Mouse (Mus musculus): ENCODE results near the gene Ptbp3.

The Ptbp3 gene

GRCm38 (mm10) chr4:59555177-59555576, 6.0 kb upstream of the Ptbp3 start:
- no peak for DNase-seq (ENCODE audit: low spot score in 2 of 2)

GRCm38 (mm10) chr4:59553576-59553975, 4.4 kb upstream of the Ptbp3 start:
- DNase-seq (ENCODE audit: low spot score in 2 of 2): no peak

- no peak for DNase-seq (ENCODE audit: low spot score in 2 of 2)
Observed at GRCm38 (mm10) chr4:59552835-59553234, 3.7 kb upstream of the Ptbp3 start.

- no peak for DNase-seq (ENCODE audit: low spot score in 2 of 2)
Observed at GRCm38 (mm10) chr4:59551901-59552300, 2.7 kb upstream of the Ptbp3 start.

- DNase-seq (ENCODE audit: low spot score in 2 of 2): no peak
Observed at GRCm38 (mm10) chr4:59549977-59550560, 905 bp upstream of the Ptbp3 start.

- peak; percentile 57 to 61 for DNase-seq (ENCODE audit: low spot score in 2 of 2)
Observed at GRCm38 (mm10) chr4:59548560-59549174, 497 bp downstream of the Ptbp3 start.

GRCm38 (mm10) chr4:59548011-59548559, 1.1 kb downstream of the Ptbp3 start:
- no peak for DNase-seq (ENCODE audit: low spot score in 2 of 2)

GRCm38 (mm10) chr4:59547136-59547889, 1.9 kb downstream of the Ptbp3 start:
- DNase-seq (ENCODE audit: low spot score in 2 of 2): peak in 1 of 2 experiments; percentile 7

- DNase-seq (ENCODE audit: low spot score in 2 of 2): no peak
Observed at GRCm38 (mm10) chr4:59546285-59547071, 2.7 kb downstream of the Ptbp3 start.

GRCm38 (mm10) chr4:59544654-59545053, 4.5 kb downstream of the Ptbp3 start:
- DNase-seq (ENCODE audit: low spot score in 2 of 2): no peak

- DNase-seq (ENCODE audit: low spot score in 2 of 2): no peak
Observed at GRCm38 (mm10) chr4:59543006-59543405, 6.2 kb downstream of the Ptbp3 start.

GRCm38 (mm10) chr4:59536281-59536680, 12.9 kb downstream of the Ptbp3 start:
- DNase-seq (ENCODE audit: low spot score in 2 of 2): no peak

- DNase-seq (ENCODE audit: low spot score in 2 of 2): no peak
Observed at GRCm38 (mm10) chr4:59535624-59536023, 13.5 kb downstream of the Ptbp3 start.

- no peak for DNase-seq (ENCODE audit: low spot score in 2 of 2)
Observed at GRCm38 (mm10) chr4:59533268-59533667, 15.9 kb downstream of the Ptbp3 start.

- no peak for DNase-seq (ENCODE audit: low spot score in 2 of 2)
Observed at GRCm38 (mm10) chr4:59531172-59531571, 18.0 kb downstream of the Ptbp3 start.

GRCm38 (mm10) chr4:59527470-59527869, 21.7 kb downstream of the Ptbp3 start:
- DNase-seq (ENCODE audit: low spot score in 2 of 2): no peak

- DNase-seq (ENCODE audit: low spot score in 2 of 2): no peak
Observed at GRCm38 (mm10) chr4:59526728-59527127, 22.4 kb downstream of the Ptbp3 start.

GRCm38 (mm10) chr4:59524875-59525274, 24.3 kb downstream of the Ptbp3 start:
- no peak for DNase-seq (ENCODE audit: low spot score in 2 of 2)

- DNase-seq (ENCODE audit: low spot score in 2 of 2): no peak
Observed at GRCm38 (mm10) chr4:59510321-59510720, 38.8 kb downstream of the Ptbp3 start.

GRCm38 (mm10) chr4:59509558-59509957, 39.6 kb downstream of the Ptbp3 start:
- no peak for DNase-seq (ENCODE audit: low spot score in 2 of 2)

GRCm38 (mm10) chr4:59507766-59508165, 41.4 kb downstream of the Ptbp3 start:
- DNase-seq (ENCODE audit: low spot score in 2 of 2): no peak

GRCm38 (mm10) chr4:59506704-59507103, 42.5 kb downstream of the Ptbp3 start:
- DNase-seq (ENCODE audit: low spot score in 2 of 2): no peak
